ENCODE assay signal across 8 mouse cellular contexts in the genomic region with DNA sequence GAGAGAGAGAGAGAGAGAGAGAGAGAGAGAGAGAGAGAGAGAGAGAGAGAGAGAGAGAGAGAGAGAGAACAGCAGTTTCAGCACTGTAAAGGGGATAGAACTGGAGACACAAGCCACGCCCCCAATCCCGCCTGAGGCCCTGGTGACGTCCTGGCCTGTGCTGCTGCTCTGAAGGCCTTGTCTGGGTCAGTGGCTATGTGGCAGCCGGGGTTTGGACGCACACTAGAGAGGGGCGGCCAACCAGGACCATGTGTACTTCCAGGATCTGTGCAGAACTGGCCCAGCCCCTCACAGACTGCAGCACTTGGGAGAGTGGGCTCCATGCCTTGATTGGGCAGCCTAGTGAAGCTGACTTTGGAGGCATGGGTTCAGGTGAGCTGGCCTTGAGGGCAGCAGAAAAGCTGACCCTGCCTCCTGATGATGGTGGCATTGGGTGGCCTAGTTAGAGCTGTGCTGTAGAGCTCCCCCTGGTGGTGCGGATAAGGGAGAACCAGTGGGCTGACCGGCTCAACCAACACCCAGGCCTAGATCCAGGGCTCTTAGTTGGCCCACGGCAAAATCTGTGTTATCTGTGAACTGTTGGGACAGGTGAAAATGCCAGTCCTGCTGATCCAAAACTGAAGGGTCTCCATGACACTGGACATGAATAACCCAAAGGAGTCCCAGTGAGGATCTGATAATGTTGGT.
DNase-seq lines count a peak whose midpoint lies in the region; ATAC-seq and TF ChIP-seq lines count a peak whose summit lies in the region.

No protein-coding gene starts in this region.

- H3K4me2 ChIP-seq in hindbrain, postnatal 0 days (ENCODE audit: low read depth, low read length), result no peak overlapping the region
- no peak overlapping the region for H3K4me2 ChIP-seq in hindbrain, embryonic 16.5 days (ENCODE audit: low read length)
- no peak overlapping the region for H3K4me2 ChIP-seq in heart, embryonic 16.5 days (ENCODE audit: low read depth, low read length)

- no peaks in the 10 kb centered on the region for H3K9me3 ChIP-seq in hindbrain, postnatal 0 days (ENCODE audit: low read length)
- H3K9me3 ChIP-seq in hindbrain, embryonic 16.5 days (ENCODE audit: control insufficient read depth, low read length), result no peaks in the 10 kb centered on the region
- no peaks in the 10 kb centered on the region for H3K9me3 ChIP-seq in heart, embryonic 16.5 days (replicated peaks; ENCODE audit: control insufficient read depth, low read length)

- no peaks in the 10 kb centered on the region for H3K36me3 ChIP-seq in hindbrain, postnatal 0 days (ENCODE audit: insufficient read depth, low read length)
- H3K36me3 ChIP-seq in hindbrain, embryonic 16.5 days (ENCODE audit: control insufficient read depth, insufficient read depth, low read length), result no peaks in the 10 kb centered on the region
- no peaks in the 10 kb centered on the region for H3K36me3 ChIP-seq in heart, embryonic 16.5 days (ENCODE audit: control insufficient read depth, insufficient read depth)

- TF ChIP-seq CTCF in hindbrain, postnatal 0 days (IDR thresholded peaks at IDR 0.05; ENCODE audit: low read depth), result peak; percentile 65

- no peak overlapping the region for H3K4me3 ChIP-seq in hindbrain, postnatal 0 days (ENCODE audit: low read length)
- no peak overlapping the region for H3K4me3 ChIP-seq in hindbrain, embryonic 16.5 days (ENCODE audit: low read length)
- H3K4me3 ChIP-seq in heart, embryonic 16.5 days (ENCODE audit: low read length), result no peak overlapping the region

- no peaks in the 10 kb centered on the region for H3K4me1 ChIP-seq in hindbrain, postnatal 0 days (ENCODE audit: insufficient read depth, low read length)
- no peaks in the 10 kb centered on the region for H3K4me1 ChIP-seq in hindbrain, embryonic 16.5 days (ENCODE audit: control insufficient read depth, insufficient read depth, low read depth, low read length)
- H3K4me1 ChIP-seq in heart, embryonic 16.5 days (ENCODE audit: control insufficient read depth, insufficient read depth, low read length), result no peaks in the 10 kb centered on the region; the same call in 1 of the 2 replicates

- no peaks in the 10 kb centered on the region for H3K27me3 ChIP-seq in hindbrain, postnatal 0 days (ENCODE audit: insufficient read depth, low read length)
- no peaks in the 10 kb centered on the region for H3K27me3 ChIP-seq in hindbrain, embryonic 16.5 days (replicated peaks; ENCODE audit: control insufficient read depth, insufficient read depth, low read length)
- no peaks in the 10 kb centered on the region for H3K27me3 ChIP-seq in heart, embryonic 16.5 days (ENCODE audit: control insufficient read depth, insufficient read depth, low read length)

- WGBS in hindbrain, postnatal 0 days, result 65% methylated on average over 9 of the region's 9 CpGs
- WGBS in hindbrain, embryonic 16.5 days, result 62% methylated on average over 9 of the region's 9 CpGs
- WGBS in heart, embryonic 16.5 days, result 47% methylated on average over 9 of the region's 9 CpGs

- H3K27ac ChIP-seq in hindbrain, postnatal 0 days, result no peak overlapping the region
- H3K27ac ChIP-seq in hindbrain, embryonic 16.5 days (ENCODE audit: low read depth, low read length), result no peak overlapping the region
- H3K27ac ChIP-seq in heart, embryonic 16.5 days (ENCODE audit: low read length), result no peak overlapping the region

- no peak overlapping the region for H3K9ac ChIP-seq in hindbrain, postnatal 0 days (replicated peaks; ENCODE audit: low read length)
- H3K9ac ChIP-seq in hindbrain, embryonic 16.5 days (ENCODE audit: low read depth, low read length), result no peak overlapping the region
- H3K9ac ChIP-seq in heart, embryonic 16.5 days (ENCODE audit: low read length), result no peak overlapping the region

- ATAC-seq in hindbrain, postnatal 0 days, result peak; percentile 72; the same call in 1 of the 2 replicates
- ATAC-seq in hindbrain, embryonic 16.5 days, result no peak
- 0 out of 2 replicates have a peak, but pooled peaks have one; percentile 44 for ATAC-seq in heart, embryonic 16.5 days (replicated peaks; ENCODE audit: extremely low read depth, insufficient read depth, low FRiP score)

- DNase-seq in hindbrain, postnatal 0 days (ENCODE audit: low spot score), result peak; percentile 40
- DNase-seq in ES-CJ7 (ENCODE audit: low read depth, low spot score) (peak; percentile 76), liver (peak; percentile 65)
- peak; percentile 18 for DNase-seq in cerebellum, adult 9-10 months
- peak; percentile 63 for DNase-seq in naive thymus-derived CD4-positive, alpha-beta T cell, adult 2 months (ENCODE audit: low read depth)
- no peak for DNase-seq in frontal cortex, postnatal 10 days (ENCODE audit: low spot score in 2 of 2)

Comparison
In these comparisons a context has a peak if more than half of its experiments do, and no peak if none do; other contexts are left out.
1. DNase-seq: peak in hindbrain, postnatal 0 days (single experiment), ES-CJ7 (single experiment), cerebellum, adult 9-10 months (single experiment), liver (single experiment) and naive thymus-derived CD4-positive, alpha-beta T cell, adult 2 months (single experiment); none in frontal cortex, postnatal 10 days (0 of 2).